Mouse (Mus musculus) large intestine, adult 2 months (tissue): ENCODE results near the gene Fancf. TPM values are rescaled to one million over a fixed set of nuclear protein-coding genes. Genes with fewer than 3 reads are reported as not detected.

ENCODE experiments used
- DNase-seq: peaks from one replicate; pipeline ENCODE4 v3.0.0-alpha.2; 2012; ENCODE audit warnings: low read depth, low spot score
- WGBS: fragments of 180-500 bp; shearing (Covaris S2); methylation state at CpG from one replicate; pipeline ENCODE4 v1.1.7; 2018; 5-methylcytosine and 5-hydroxymethylcytosine counted together
- polyA plus RNA-seq: library from polyadenylated mRNA; depleted of rRNA; stranded (reverse); fragments of >200 nt; gene quantifications from 2 replicates; pipeline ENCODE4 v1.2.3, GENCODE M21; 2012; rRNA removed

Fancf gene
- polyA plus RNA-seq, 1 experiment = 4.3 TPM

DNA sequence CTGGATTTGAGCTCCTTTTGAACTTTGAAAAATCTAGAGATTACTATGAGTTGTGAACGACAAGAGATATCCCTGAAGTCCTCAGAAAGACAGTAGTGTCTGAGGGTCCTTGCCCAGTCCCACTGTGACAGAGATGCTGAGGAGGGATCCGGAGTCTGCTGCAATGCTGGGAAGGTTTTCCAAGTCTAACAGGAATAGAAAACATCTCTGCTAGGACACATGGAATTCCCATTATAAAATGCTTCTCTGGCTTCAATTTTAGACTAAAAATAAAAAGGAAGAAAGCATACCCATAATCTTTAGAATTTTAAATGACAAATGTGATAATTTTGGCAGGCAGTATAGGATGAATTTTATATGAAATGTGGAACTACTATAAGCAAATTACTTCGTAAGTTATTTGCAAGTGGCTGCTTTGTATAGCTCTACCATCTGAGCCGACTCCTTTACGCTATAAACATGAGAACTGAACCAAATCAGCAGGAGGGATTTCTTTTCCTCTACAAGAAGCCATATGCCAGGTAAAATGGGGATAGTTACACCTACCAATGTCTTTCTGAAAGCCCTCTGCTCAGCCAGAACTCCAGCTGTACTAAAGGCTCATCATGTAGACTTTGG is 10.1 kb downstream of the Fancf start:
- no peak for DNase-seq
- 87% methylated on average over 5 of the region's 5 CpGs for WGBS

DNA sequence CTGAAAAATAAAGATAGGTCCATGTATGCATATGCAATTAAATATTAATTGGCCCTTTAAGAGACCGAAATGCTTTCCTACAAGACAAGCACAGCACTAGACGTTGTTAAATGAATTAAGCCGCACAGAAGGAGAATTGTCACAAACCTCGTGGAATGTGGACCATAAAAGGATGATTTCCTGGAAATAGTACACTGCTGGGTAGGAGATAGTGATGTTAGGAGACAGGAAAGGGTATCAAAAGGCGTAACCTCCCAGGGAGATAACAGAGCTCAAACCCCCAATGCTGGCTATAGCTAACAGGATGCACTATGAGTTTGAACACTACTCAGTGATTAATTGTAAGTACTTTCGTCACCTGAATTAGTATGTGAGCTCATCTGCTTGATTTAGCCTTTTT is 11.2 kb downstream of the Fancf start:
- WGBS = 76% methylated on average over 6 of the region's 6 CpGs
- DNase-seq = no peak

DNA sequence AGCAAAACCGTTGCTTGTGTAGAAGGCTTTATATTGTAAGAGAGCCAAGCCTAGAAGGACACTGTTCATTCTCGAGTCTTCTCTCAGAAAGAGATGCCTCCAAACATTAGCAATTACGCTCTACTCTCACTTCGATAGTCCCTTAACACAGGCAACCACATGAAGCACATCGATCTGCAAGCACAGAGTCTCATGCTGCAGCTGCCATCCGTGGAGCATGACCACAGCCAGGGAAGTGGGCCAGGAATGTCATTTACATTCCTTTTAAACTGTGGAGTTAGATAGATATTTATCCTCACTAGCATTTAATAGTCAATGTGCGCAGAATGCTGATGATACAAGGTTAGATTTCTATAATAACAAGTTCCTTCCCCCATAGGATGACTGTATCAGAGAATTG is 21.6 kb downstream of the Fancf start:
- 66% methylated on average over 7 of the region's 7 CpGs for WGBS
- no peak for DNase-seq

DNA sequence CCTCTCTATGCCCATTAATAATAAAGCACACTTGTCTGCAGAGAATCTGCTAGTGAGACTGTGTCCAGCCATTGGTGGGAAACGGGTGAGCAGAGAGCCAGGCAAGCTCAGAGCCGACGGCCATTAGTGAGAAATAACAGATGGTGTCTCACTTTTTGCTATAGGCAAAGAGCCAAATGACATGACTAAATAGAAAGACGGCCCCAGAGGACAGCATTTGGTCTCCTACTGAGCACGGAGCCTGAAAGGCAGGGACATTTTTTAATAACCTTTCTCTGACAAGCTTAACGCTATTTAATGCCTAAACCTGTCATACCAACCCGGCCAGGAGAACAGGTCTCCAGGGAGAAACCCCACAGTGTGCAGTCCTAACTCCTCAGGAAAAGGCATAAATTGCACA is 30.1 kb downstream of the Fancf start:
- 50% methylated on average over 7 of the region's 7 CpGs for WGBS
- DNase-seq = no peak

DNA sequence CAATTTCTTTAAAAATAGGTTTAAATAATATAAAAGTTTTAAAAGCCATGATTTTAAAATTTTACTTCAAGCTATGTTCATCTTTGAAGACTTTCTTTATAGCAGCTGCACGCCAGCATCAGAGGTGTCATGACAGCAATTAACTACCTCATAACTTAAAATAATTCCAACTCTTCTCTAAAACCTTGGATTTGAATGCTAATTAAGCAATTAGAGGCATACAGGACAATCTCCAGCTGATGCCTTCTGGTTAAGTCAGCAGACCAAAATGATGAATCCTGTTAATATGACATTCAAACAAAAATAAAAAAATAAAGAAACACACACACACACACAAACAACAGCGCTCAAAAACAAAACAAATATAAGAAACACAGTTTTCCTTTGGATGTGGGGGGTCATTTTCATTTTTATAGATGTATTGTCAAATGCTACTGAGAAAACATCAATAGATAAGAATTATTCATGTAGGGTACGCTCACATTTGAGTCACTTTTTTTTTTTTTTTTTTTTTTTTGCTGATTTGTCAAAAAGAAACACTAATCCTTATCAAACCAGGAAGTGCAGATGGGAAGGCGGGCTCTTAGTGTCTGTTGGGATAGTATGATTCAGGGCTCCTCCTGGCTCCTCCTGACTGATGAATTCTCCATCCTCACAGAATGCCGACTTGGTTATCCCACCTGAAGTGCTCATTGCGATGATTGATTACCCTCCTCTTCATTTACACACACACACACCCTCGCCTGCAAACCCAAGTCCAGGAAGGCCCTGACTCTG is 38.3 kb downstream of the Fancf start:
- no peak for DNase-seq
- WGBS = 67% methylated on average over 7 of the region's 7 CpGs

DNA sequence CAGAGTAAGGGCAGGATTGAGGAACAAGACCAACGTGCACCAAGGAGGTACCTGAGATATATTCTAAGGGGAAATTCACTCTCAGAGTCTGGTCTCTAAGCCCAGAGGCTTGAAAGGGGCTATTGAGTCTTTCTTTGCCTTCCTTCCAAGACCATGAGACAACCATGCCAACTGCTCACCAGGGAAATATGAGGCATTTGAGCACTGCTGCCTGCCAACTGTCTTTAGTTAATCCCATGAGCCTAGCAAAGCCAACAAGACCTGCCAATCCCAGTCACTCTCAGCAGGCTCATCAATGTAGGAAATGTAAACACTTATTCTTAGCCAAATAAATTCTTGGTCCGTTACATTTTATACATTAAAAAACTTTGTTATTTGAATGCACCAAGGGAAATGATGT is 40.6 kb downstream of the Fancf start:
- DNase-seq = no peak
- WGBS = 45% methylated on average over 2 of the region's 2 CpGs

DNA sequence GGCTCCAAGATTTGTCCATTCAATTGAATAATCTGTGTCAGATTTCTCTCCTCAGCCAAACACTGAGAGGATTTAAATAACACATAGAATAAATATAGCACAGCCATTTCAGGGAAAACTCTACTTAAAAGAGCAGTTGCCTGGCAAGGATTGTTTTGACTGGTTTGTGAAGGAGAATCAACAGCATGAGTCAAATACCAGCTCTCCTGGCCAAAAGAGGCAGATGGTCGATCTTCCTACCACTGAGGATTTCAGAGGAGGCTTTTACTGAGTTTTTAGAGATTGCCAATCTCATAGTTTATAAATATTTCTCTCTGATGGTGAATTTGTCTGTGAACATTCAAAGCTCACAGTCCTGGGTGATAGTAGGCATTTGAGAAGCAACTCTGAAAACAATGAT is 42.2 kb downstream of the Fancf start:
- no peak for DNase-seq
- WGBS = 50% methylated on average over 1 of the region's 1 CpGs

DNA sequence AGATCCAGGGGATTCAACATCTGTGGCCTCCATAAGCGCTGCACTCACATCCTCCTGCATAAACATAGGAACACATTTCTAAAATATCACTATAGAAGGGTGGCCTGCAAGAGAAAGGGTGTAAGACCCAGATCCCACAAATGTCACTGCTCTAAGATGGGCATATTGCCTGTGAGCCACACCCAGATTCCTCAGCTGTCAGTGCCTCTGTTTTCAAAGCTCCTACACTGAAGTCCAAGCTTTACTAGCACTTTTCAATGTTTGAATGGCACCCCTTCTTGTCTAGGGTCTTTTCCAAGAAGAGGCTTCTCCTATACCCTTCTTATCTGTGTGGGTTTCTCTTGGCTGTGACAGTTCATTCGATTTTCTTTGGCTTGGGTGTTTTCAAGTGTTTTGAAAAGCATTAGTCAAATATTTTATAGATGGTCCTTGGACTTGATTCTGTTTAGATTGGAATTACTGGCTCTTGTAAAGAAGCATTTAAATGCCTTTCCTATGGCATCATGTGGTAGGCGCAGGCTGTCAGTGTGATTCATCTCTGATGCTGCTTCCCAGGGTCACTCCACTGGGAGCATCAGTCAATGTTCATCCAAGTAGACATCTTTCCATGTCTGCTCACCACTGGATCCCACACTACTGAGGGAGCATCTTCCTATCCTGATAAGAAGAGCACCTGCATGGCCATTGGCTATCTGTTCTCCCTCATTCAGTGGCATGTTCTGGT is 43.7 kb downstream of the Fancf start:
- DNase-seq = no peak
- 34% methylated on average over 3 of the region's 3 CpGs for WGBS

DNA sequence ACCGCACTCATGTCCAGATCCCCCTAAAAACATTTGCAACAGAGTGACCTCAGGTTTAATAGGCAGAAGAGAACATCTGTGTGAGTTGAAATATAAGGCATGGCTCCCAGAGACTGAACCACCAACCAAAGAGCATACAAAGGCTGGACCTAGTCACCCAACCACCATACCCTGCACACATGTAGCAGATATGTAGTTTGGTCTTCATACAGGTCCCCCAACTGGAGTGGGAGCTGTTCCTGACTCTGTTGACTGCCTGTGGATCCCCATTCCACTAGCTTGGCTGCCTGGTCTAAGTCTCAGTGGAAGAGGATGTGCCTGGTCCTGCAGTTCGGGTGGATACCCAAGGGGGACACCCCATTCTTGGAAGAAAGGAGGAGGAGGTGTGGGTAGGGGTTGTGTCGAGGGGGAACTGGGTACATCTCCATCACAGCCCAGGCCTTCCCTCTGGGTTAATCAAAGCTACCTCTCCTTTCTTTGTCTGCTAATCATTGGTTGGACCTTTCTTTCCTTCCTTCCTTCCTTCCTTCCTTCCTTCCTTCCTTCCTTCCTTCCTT is 45.7 kb downstream of the Fancf start:
- no peak for DNase-seq
- 53% methylated on average over 3 of the region's 3 CpGs for WGBS

DNA sequence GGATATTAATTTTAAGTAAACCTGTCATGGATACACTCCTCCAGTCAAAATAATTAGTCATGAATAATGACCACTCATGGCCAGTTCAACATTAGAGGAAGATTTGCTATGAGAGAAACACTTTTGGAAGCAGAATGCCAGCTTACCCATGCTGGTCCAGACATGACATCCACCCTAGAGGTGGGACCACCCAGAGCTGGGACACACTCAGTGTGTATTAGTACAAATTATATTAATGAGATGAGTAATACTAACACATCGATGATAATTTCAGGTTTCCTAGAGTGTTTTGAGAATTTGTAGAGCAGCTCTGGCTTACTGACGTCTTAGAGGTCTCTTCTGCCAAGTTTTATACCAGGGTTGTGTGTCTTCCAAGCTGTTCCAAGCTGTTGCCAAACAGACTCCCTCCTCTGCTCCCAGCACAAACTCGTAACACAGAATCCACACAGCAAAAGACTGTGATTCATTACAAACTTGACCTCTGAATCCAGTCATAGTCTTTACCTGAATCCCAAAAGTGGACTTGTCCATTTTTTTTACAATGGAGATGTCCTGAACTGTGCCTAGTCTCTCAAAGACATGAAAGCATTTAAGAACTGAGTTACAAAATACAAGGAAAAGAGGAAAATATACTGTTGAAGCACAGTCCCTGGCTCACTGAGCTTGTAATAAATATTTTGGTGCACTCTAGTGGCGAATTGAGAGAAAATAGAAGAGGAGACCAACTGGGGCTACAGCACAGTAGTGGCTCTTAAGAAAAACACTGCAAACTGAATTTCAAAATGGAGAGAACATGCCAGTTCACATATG is 46.4 kb downstream of the Fancf start:
- 38% methylated on average over 4 of the region's 4 CpGs for WGBS
- no peak for DNase-seq

Other genes with a start within 250 kb of the Fancf start
- not detected in 2 replicates for gene Slc17a6, start 240.3 kb downstream of the Fancf start, polyA plus RNA-seq
- 1.0 and 1.9 TPM in 2 replicates for gene Gas2, start 252 bp downstream of the Fancf start, polyA plus RNA-seq
- gene Svip, start 143.8 kb upstream of the Fancf start, polyA plus RNA-seq = 4.7 and 7.5 TPM in 2 replicates
- not detected in 2 replicates for gene 1700015G11Rik, start 153.5 kb upstream of the Fancf start, polyA plus RNA-seq